Mouse (Mus musculus) layer of hippocampus, postnatal 14 days (tissue): ENCODE results near the gene 4931423N10Rik. TPM values are rescaled to one million over a fixed set of nuclear protein-coding genes. Genes with fewer than 3 reads are reported as not detected.
"Not testable (repeated sequence)": the region's sequence is repeated elsewhere in the genome, so short reads cannot be mapped to it uniquely, and the experiment has no call there.

ENCODE experiments used
- DNase-seq, 2 experiments: peaks; one replicate each; pipeline ENCODE4 v3.0.0; 2021 to 2022; ENCODE audit warnings: low spot score in 2 of 2, mixed read lengths in 1 of 2
- long read RNA-seq, 2 experiments: library from polyadenylated mRNA; stranded (forward); transcript quantifications; one replicate each; pipeline ENCODE4 v2.0.0; 2021
- total RNA-seq, 2 experiments: library from RNA; stranded (reverse); gene quantifications; 2 replicates each; pipeline ENCODE4 v1.2.3; 2021

Gene 4931423N10Rik
- total RNA-seq: under 1 TPM in 1 of 2 experiments, not detected in 1; 0.23 TPM
- long read RNA-seq, experiment 1: 0 reads
- long read RNA-seq, experiment 2: 0 reads

DNA sequence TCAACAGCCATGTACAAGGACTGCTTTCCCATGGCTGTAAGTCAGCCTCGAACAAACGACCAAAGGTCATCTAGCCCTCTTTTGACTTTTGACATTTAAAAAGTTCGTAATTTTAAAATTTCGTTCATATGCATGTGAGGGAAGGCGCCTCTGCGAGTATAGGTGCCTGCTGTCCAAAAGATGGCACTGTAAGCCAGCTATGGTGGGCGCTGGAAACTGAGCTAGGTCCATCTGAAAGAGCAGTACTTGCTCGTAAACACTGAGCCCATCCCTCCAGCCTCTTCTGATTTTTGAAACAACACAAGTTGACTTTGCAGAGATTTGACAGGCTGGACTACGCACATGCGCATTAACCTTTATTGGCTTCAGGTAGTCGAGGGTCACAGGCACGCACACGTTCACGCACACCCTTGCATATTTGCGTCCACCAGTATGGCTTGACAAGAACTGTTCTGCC lies at the start of gene 4931423N10Rik:
Gene 4931423N10Rik, plus strand, starts transcription at position 407 of the 457 bp plus-strand sequence.
- no peak for DNase-seq

DNA sequence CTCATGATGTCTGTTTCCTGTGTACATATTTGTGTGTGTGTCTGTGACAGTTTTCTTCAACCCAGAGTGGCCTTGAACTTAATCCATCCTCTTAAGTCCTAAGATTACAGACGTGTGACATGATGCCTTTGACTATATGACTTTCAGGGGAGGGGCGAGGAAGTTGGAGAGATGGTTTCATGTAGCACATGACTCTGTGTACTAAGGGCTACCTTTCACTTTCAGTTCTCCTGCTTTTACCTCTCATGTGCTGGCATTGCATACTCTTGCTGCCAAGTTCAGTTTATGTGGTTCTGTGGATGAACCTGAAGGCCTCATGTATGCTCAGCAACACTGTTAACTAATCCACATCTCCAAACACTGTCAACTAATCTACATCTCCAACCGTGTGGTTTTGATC lies 35.0 kb upstream of the 4931423N10Rik start:
- no peak for DNase-seq

DNA sequence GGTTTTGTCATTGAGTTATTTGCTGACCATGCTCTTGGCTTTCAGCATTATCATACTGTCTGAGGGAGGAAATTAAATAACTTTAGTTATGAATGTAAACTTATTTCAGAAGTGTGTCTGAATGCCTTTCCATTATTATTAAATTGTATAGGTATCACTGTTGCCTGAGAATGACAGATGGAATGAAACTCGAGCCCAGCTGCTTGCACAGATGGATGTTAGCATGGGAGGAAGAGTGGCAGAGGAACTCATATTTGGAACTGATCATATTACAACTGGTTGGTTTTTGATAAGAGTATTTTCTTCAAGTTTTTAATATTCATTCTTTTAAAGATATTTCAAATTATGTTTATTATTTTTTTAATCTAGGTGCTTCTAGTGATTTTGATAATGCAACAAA lies 12.9 kb upstream of the 4931423N10Rik start:
- peak in 1 of 2 experiments; percentile 42 for DNase-seq

DNA sequence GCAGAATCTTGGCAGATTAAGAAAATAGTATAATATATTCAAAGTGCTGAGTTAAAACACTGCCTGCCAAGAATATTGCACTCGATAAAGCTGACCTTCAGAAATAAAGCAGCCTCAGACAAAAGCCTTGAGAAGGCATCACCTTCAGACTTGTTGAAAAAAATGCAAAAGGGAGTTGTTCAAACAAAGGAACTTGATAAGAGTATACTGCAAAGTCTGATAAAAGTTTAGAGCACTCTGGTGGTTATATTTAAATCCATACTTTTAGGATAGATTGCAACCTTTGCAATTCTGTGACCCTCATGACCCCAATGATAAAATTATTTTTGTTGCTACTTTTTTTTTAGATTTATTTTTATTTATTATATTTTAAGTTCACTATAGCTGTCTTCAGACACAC lies 6.2 kb upstream of the 4931423N10Rik start:
- DNase-seq: no peak

DNA sequence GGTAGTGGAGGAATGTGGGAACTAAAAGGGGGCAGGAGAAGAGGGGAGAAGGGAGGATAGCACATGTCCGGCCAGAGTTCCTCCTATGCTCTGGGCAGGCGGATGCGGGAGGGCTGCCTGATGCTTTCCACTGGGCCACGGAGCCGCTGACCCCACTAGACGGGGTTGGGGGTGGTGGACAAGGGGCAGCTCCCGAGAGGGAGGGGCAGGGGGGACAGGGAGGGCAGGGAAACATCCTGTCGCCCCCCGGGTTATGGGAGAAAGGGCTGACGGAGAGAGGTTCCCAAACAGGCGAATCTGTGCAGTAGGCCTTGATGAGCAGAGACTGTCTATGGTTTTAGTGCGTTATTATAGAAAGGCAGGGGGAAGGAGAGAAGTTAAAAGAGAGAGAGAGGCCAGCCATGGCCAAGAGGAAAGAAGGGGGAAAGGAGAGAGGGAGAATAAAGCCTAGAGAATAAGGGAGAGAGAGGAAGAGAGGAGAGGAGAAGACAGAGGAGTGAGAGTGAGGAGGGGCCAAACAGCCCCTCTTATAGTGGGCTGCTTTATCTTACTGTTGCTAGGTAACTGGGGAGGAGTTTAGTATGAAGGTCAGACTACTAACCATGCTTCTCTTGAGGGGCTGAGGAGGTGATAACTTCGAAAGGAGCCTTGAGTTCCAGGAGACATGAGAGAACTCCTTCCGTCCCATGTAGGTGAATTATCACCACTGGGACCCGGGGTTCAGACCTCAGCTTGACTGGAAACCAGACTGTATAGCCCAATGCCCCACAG lies 4.2 kb upstream of the 4931423N10Rik start:
- DNase-seq: no peak

DNA sequence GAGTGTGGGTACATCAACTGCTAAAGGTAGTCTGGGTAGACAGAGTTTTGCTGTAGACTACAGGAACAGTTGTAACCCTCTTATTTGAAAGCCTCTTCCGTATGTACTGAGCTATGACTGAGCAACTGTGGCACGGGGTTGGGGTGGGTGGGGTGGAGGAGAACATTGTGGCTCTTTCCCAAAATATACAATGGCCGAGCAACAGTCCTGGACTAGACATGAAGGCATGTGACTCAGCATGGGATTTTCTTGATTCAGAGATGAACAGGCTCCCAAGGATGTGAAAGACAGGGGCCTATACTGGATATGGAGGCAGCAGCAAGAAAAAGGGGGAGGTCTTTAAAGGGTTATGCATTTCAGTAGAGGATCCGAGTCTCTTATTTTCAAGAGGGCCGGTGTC lies 6.4 kb downstream of the 4931423N10Rik start:
- DNase-seq: no peak

DNA sequence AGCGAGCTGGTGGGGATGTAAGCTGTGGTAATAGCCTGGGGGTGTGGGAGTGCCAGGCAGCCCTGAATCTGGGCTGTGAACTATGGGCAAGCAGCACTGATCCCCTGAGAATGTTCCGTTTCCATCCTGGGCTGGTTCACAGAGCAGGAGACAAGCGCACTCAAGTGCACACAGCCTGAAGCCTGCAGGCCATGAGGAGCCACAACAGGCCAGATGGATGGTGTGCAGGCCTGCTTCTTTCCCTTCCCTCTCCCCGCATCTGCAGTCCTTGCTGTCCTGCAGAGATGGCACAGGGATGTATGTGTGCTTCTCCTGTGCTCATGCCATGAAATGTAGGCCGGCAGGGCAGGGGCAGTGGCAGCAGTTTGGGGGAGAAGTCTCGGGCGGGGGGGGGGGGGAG lies 17.9 kb downstream of the 4931423N10Rik start:
- no peak for DNase-seq

DNA sequence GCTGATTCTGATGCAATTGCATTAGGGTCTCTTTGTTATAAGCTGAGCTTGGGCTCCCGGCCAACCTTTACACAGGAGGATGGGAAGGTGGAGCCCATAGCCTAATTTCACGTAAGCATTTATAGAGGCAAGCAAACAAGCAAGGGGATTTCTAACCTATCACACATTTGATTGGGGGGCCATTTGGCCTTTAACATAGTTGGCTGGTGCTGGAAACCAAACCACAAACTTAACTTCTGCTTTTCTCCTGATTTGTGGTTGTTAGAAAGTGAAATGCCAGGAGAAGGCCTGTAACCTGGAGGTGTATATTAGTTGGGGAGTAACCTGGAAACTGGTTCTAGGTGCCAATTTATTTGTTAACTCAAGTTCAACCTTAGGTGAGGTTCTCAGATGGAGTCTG lies 21.2 kb downstream of the 4931423N10Rik start:
- no peak for DNase-seq

DNA sequence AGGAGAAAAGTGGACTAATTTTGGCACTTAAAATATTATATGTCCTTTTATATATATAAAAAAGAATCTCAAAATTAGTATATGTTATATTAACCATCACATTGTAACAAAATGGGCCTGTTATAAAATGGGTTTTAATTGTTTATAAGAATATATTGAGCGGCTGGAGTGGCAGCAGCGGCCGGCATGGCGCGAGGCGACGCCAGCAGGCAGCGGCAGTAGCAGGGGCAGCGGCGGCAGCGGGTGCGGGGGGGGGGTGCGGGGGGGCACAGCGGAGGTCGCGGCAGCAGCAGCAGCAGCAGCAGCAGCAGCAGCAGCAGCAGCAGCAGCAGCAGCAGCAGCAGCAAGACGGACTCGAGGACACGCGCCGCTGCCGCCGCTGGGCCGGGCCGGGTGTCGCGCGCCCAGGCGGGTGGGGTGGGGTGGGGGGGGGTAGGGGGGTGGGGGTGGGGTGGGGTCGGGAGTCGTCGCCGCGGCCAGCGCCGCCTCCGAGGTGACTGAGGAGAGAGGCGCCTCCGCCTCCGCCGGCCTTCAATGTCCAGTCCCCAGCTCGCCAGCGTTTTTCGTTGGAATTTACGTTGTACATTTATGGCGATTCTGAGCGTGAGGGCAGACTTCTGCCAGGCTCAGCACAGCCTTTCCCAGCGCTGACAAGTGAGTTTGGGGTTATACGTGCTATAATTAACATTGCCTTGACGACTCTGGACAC lies 26.9 kb downstream of the 4931423N10Rik start:
- DNase-seq: no peak

DNA sequence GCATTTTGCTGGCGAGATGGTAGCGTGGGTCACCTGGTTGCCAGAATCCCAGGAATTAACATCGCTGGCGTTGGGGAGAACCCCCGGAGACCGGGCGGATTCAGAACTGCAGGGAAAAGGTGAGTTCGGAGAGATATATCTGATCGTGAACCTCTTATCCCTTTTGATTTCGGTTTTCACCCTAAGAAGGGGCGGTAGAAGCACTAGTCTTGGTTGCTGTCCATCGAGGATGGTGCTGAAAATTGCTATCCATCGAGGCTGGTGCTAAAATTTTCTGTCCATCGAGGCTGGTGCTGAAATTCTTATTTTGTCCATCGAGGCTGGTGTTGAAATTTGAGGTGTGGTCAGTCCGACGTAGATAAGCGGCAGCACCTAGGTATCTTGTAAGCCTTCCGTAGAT lies 83.7 kb downstream of the 4931423N10Rik start:
- DNase-seq: not testable (repeated sequence)

DNA sequence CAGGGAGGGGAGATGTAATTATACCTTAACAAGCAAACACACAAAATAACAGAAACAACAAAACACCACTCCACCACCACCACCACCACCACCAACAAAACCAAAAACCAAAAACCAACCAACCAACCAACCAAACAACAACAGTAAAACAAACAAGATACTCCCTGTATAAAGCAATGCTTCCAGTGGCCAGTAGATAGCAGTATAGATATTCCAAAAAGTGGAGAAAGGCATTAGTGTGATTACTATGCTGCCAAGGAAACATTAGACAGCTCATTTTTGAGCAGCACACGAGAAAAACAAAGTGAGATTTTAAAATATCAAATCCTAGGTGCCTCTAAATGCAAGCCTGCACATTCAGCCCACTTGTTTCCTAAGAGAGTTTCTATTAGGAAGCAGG lies 107.6 kb downstream of the 4931423N10Rik start:
- DNase-seq: peak in 1 of 2 experiments; percentile 18

Other genes starting within 250 kb of the 4931423N10Rik start
- 100 to 1,000 TPM; 213 to 215 TPM for gene Abi1, start 167.2 kb upstream of the 4931423N10Rik start, total RNA-seq
- gene Acbd5, start 139.3 kb upstream of the 4931423N10Rik start, total RNA-seq: 10 to 100 TPM; 74.3 to 81.1 TPM
- gene Mastl, start 51.5 kb upstream of the 4931423N10Rik start, total RNA-seq: 1 to 10 TPM; 1.3 to 1.7 TPM
- gene Yme1l1, start 51.1 kb upstream of the 4931423N10Rik start, total RNA-seq: 10 to 100 TPM; 80.5 to 88.4 TPM
- 1 to 10 TPM; 2.3 TPM for gene Nxph2, start 113.8 kb downstream of the 4931423N10Rik start, total RNA-seq